Mouse (Mus musculus): ENCODE data around the gene Mdga1.

Gene Mdga1

DNA sequence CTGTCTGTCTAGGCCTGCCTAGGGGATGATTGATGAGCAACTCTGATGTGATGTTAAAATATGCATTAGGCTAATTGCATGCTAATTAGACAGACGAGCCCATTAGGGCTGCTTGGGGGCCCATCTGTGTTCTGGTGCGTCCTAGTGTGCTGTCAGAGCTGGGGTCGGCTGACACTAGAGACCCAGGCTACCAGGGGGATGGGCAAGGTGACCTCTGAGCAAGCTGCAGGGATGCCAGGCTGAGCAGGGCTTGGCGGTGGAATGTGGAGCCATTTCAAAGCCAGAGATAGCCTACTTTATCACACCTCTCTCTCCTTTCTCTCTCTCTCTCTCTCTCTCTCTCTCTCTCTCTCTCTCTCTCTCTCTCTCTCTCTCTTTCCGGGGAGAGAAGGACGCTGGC, 49.8 kb downstream of the Mdga1 start:
- no peak for DNase-seq (ENCODE audit: low read depth, low spot score)

GRCm38 (mm10) chr17:29919552-29919920, 50.4 kb downstream of the Mdga1 start:
- DNase-seq (ENCODE audit: low read depth, low spot score): no peak

DNA sequence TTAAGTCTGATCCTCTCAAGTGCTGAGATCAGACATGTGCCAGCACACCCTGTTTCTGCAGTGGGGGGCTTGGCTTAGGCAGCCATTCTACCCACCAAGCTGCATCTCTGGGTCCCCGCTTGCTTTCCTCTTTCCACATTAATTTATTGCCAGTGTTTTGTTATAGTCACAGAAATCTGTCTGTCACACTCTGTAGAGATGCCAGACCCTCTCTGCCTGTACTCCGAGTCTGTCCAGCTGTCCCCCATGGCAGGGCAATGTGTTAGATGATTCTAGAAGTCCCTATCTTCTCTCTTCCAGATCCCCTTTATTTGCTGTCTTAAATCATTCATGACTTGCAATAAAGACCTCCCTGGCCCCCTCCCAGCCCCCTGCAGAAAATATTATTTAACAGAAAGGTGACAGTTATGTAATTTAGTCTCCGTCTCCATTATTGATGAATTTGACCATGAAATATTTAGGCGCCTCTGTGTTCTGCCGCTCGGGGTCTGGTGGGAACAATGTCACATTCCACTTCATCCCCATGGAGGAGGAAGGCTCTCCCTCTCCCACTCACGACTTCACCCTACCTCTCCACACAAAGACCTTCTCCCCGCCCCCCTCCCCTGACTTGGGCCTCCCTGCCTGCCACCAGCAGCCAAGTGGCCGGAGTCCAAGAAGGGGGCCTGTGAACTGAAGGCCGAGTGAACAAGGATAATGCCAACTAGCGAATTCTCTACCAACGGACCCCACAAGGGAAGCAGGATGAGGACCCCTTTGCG, 50.9 kb downstream of the Mdga1 start:
- DNase-seq (ENCODE audit: low read depth, low spot score): no peak

DNA sequence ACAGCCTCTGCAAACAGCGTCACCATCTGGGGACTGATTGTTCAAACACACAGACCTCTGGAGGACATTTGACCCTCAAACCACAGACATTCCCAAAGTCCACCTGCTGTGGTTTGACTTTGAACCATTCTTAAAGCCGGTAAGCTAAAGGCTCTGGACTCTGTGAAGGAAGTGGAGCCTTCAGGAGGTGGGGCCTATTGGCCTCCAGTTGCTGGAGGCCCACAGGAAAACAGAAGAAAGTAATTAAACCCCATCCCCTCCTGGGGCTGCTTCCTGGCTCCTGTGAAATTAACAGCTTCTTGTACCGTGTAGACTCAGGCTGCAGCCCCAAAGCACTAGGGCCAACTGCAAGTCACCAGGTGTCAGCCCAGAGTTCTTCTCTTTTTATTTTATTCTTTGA, 52.9 kb downstream of the Mdga1 start:
- no peak for DNase-seq (ENCODE audit: low read depth, low spot score)

DNA sequence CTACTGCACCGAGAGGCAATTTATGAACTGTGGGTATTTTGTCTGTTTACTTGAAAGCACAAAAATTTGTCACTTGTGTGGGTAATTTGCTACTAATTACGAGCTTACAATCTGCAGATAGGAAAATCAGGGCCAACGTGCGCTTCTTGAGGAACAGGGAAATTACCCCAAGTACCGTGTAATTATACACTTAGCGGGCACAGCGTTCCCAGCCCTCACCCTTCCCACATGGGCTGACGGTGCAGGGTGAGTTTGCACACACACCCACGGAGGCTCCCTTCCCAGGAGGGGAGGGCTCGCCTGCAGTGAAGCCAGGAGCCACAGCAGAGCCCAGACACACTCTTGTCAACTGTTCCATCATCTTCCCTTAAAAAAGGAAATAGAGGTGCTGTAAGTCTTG, 54.1 kb downstream of the Mdga1 start:
- DNase-seq (ENCODE audit: low read depth, low spot score): no peak

- DNase-seq (ENCODE audit: low read depth, low spot score): no peak
Measured at GRCm38 (mm10) chr17:29913301-29913965, 56.5 kb downstream of the Mdga1 start.

DNA sequence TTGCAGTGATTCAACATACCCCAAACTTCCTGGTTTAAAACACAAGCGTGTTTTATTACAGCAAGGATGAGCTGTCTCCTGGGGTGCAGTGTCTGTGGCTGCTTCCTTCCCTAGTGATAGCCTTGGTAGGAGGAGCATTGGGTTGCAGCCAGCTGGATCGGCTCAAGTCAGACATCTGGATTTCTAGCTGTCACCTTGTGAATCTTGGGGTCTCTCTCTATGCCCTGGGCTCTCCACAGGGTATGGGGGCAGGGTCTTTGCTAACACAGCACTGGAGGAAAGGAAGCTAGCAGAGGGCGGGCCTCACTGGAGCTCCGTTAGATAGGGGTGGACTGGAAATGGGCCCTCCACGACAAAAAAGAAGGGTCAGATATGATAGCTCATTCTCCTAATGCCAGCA, 57.2 kb downstream of the Mdga1 start:
- no peak for DNase-seq (ENCODE audit: low read depth, low spot score)

DNA sequence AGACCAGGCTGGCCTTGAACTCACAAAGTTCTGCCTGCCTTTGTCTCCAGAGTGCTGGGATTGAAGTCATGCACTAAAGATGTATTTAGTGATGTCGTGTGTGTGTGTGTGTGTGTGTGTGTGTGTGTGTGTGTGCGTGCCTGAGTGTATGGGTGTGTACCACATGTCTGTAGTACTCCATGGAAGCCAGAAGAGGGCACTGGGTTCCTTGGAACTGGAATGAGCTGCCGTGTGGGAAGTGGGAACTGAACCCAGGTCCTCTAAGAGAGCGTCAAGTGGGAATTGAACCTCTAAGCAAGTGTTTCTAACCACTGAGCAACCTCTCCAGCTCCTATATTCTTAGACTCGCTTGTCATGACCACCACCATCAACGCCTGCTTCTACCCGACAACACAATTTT, 60.9 kb downstream of the Mdga1 start:
- DNase-seq (ENCODE audit: low read depth, low spot score): no peak

DNA sequence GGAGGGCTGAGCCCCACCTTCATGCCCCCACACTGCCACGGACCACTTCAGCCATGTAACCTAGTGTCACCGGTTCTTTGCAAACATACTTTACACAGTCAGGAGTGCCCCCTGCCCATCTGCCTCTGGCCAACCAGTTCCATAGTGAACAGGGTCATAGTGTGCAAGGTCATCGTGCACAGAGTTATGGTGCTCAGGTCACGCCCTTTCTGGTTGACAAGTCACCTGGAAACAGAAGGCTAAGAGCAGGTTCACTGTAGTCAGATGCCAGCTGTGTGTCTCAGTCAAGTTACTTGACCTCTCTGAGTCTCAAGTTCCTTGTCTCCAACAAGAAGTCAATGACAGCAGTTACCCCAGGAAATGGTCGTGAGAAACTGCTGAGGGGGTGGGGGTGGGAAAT, 65.2 kb downstream of the Mdga1 start:
- DNase-seq (ENCODE audit: low read depth, low spot score): no peak

- no peak for DNase-seq (ENCODE audit: low read depth, low spot score)
Measured at GRCm38 (mm10) chr17:29902406-29903155, 67.3 kb downstream of the Mdga1 start.

GRCm38 (mm10) chr17:29900289-29900688, 69.6 kb downstream of the Mdga1 start:
- no peak for DNase-seq (ENCODE audit: low read depth, low spot score)

DNA sequence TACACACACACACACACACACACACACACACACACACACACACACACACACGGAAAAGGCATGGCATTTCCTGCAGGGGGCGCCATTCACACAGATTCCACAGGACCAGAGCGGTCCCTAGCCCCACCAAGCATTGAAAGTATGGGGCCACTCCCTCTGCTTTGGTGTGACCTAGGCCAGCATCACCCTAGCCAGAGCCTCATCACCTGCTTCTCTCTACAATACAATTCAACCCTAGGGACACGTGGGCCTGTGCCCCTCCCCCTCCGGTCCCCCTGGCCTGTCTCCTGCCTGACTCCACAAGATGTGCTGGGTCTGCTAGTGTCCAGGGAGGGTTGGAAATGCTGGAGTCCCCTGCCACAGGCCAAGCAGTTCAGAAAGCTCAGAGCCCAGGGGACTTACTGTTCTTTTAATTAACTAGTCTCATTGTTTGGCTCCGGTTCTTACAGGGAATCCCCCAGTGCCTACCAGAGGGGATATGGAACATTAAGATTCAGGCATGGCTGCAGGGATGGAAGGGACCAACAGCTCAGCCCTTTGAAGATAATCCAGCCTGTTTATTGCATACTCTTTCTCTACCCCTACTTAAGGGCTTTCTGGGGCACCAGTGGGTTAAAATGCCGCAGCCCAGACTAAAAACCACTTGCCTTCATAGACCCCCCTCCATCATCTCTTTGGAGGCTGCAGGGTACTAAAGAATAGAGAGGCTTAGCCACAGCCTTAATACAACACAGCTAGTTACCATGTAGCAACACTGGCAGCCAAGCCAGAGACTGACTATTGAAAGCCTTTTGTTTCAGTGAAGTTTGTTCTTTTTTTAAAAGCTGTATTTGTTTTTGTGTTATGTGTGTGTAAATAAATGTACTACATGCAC, 73.5 kb downstream of the Mdga1 start:
- peak; percentile 21 for DNase-seq (ENCODE audit: low read depth, low spot score)

DNA sequence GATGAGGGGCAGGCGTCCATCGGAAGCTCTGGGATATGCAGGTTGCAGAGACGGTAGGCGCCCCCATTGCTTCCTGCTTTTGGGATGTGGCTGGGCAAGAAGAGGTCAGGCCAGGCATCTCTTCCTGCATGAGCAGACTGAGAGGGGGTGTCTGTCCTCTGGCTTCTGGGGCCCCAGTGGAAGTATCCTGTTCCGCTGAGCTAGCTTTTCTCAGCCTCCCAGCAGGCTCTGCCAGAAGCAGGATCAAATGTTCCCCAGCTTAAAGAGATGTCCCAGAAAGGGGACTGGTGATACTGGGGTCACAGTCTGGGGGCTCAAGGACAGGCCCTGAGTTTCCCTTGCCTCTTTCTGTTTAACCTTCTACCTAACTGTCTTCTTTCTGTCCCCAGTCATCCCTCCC, 74.3 kb downstream of the Mdga1 start:
- no peak for DNase-seq (ENCODE audit: low read depth, low spot score)

- DNase-seq (ENCODE audit: low read depth, low spot score): no peak
Measured at GRCm38 (mm10) chr17:29894965-29895364, 74.9 kb downstream of the Mdga1 start.

GRCm38 (mm10) chr17:29890451-29891110, 79.3 kb downstream of the Mdga1 start:
- peak; percentile 30 for DNase-seq (ENCODE audit: low read depth, low spot score)

DNA sequence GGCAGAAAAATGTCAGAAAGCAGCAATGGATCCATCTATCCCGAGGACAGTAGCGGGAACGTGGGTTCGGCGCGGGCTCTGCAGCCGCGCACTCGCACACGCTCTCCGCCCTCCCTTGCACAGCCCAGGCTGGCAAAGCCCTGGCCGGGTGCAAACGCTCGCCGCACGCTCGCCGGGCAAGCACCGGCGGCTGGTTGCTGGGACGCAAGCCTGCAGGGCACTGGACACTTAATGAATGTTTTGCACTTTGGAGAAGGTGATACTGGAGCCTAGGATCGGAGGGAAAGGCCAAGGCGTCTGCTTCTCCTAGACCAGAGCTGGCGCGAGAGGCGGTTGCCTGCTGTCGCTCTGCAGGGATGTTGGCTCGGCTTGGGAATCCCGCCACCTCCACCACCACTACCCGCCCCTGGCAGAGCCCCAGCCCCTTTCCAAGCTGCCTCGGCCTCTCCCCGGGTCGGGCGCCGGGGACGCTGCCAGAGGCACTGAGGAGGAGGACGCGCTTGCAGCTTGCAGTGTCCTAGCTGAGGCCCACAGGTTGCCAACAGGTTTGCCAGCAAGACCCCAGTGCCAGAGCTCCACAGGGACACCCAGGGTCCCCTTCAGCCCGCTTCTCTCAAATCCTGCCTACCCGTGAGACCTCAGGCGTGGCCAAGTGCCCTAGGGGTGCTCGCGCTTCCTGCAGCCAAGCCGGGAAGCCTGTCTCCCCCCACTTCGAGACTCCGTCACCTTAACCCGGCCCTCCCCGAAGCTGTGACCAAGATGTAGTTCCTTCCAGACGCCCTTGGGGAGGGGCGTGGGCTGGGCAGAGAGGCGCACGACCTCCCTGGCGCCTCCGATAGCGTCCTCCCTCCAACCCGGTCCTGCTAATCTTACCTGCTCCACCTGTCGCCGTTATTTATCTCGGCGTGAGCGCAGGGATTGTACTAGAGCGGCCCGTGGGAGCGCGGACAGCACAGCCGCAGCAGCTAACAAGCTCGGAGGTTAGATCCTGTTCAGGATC, 80.6 kb downstream of the Mdga1 start:
- DNase-seq (ENCODE audit: low read depth, low spot score): peak; percentile 20

DNA sequence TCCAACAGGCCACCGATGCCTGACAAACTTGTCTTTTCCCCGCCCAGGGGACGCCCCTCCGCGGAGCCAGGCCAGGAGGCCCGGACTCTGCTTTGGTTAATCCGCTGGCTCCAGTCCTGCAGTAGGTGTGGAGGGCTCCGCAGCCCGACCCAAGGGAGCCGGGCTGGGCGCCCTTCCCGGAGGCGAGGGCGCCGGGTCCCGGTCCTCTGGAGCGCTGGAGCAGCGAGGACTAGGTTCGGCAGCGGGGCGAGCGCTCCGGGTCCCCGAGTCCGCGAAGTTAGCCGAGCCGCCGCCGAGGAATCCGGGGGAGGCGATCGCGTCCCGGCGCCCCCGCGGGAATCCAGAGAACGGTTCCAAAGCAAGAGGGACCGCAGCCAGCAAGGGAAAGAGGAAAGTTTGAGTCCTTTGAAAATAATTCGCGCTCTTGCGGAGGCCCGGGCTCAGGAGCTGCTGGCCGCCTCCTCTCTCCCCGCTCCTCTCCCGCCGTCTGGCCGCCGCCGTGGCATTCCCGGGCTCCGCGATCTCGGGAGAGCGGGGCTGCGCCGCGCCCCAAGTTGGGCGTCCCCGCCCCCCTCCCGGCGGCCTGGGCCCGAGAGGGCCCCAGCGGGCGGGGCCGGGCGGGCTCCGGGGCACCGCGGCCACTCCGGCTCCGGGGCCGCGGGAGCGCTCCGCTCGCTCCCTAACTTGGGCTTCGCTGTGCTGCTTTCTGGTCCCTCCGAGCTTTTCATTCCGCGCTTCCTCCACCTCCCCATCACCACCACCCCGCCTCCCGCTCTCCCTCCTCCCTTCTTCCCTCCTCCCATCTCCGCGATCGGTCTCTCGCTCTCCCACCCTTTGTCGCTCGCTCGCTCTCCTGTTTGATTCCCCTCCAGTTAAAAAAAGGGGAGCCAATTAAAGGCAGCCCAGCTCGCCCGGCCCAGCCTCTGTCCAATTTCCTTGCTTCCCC, 81.7 kb downstream of the Mdga1 start:
- DNase-seq (ENCODE audit: low read depth, low spot score): peak; percentile 39

GRCm38 (mm10) chr17:29887271-29887880, 82.5 kb downstream of the Mdga1 start:
- peak; percentile 48 for DNase-seq (ENCODE audit: low read depth, low spot score)
